Mouse (Mus musculus): Measurements from ENCODE around the gene Tiam2.

DNA sequence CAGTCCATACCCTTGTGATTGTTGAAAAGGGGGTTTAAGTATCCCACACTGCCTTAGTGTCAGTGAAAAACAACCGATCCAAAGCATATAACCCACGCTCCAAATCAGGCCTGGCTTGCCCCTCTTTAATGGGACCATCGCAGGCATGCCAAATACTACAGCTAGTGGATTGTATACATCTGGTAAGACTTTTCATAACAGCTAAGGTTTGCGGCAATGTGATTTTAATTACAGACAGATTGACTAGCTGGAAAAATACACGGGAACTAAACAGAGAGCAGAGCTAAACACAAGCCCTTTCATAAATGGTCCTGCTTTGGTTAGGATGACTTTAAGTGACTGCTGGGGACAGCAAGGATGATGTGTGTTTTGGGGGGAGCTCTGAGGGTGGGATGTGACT is 44.4 kb upstream of the Tiam2 start:
- TF ChIP-seq USF1 (IDR thresholded peaks at IDR 0.05; ENCODE audit: low read depth, low read length): no peak
- TF ChIP-seq ETS1 (IDR thresholded peaks at IDR 0.05; ENCODE audit: low read depth, low read length): no peak
- TF ChIP-seq CTCF (IDR thresholded peaks at IDR 0.05 in 2 of 3, conservative IDR thresholded peaks at IDR 0.05 in 1 of 3; ENCODE audit: control insufficient read depth in 1 of 3, insufficient read depth in 1 of 3, low read depth in 2 of 3, low read length in 3 of 3, poor library complexity in 1 of 3, severe bottlenecking in 1 of 3): no peak
- no peak for TF ChIP-seq TAL1 (IDR thresholded peaks at IDR 0.05; ENCODE audit: low read length)
- no peak for TF ChIP-seq GATA1 (IDR thresholded peaks at IDR 0.05; ENCODE audit: low read depth, low read length)

Data from MEL (cell line).